Mouse (Mus musculus): ENCODE results near the gene Gsk3a.

The Gsk3a gene

DNA sequence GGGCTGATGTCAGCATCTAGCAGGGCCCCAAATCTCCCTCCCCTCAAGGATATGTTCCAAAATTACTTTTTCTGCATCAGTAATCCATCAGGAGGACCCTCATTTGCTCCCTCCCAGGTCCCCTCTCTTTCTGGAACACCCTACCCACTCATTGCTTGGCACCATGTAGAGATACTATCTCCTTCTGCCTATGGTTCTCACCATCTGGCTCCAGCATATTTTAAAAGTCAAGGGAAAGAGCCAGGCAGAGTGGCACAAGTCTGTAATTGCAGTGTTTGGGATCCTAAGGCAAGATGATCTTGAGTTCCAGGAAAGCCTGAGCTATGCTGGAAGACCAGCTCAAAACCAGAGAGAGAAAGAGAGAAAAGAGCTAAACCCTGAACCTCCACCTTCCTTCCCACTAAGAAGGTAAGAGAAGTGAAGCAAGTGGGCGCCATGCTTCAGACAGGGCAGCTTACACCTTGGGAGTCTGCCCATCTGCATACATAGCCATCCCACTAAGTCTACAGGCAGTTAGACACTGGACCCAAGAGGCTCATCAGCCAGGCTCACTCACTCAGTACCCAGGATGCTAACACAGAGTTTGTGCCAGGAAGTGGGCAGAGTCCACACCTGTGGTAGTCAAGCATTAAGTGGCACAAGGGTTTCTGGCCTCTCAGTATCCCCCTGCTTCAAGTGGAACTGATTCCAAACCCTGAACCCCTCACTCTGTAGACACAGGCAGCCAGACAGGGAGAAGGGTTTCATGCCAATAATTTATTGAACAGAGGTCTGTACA is 9.9 kb downstream of the Gsk3a start:
- ChIA-PET CTCF (interaction anchor here in 1 of 4 experiments (0.6 kb wide), 1 partner anchor 10 kb away, joined by 4 read pairs; the partner anchor contains the start of gene Gsk3a), POLR2A (interaction anchor here in 3 of 4 experiments (0.5 to 11.2 kb wide), 3 partner anchors 7 to 140 kb away, joined by 5 to 160 read pairs (median 51); partner anchors contain the start of gene Gsk3a (in 2 of the 3))

DNA sequence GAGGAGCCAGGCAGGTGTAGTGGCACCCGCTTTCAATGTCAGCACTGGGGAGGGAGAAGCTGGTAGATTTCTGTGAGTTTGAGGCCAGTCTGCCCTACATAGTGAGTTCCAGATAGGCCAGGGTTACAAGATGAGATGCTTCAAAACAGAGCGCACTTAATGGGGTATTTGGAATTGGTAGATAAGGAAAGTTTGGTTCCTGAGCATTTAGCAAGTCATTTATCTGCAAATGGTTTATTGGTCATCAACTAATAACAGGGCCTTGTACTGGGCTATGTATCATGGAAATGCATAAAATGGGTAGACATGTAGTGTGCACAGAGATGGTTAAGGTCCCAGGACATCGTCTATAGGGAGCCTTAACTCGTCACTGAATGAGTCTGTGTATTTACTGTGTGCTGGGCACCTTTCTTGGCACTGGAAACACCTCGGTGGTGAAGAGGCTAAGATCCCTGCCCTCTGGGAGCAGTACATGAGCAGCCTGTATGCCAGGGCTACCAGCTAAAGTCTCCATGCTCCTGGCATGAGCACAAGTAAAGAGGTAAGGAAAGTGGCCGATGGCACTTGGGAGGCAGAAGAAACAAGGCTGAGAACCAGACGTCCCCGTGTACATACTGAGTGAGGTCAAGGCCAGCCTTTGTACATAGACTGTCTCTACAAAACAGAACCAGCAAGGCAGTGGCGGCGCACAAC is 15.2 kb downstream of the Gsk3a start:
- CTCF ChIA-PET: interaction anchor here in 3 of 4 experiments (1.3 to 2.1 kb wide), 4 partner anchors 16 to 128 kb away, joined by 3 to 6 read pairs (median 4); no protein-coding TSS in a partner anchor
- POLR2A ChIA-PET: interaction anchor here in 3 of 4 experiments (0.6 to 11.2 kb wide), 13 partner anchors 11 to 328 kb away, joined by 3 to 160 read pairs (median 9); partner anchors contain the start of genes Gsk3a (in 2 of the 3), Cic (in 1 of the 3), Pafah1b3 (in 1 of the 3) and Pou2f2 (in 1 of the 3)

DNA sequence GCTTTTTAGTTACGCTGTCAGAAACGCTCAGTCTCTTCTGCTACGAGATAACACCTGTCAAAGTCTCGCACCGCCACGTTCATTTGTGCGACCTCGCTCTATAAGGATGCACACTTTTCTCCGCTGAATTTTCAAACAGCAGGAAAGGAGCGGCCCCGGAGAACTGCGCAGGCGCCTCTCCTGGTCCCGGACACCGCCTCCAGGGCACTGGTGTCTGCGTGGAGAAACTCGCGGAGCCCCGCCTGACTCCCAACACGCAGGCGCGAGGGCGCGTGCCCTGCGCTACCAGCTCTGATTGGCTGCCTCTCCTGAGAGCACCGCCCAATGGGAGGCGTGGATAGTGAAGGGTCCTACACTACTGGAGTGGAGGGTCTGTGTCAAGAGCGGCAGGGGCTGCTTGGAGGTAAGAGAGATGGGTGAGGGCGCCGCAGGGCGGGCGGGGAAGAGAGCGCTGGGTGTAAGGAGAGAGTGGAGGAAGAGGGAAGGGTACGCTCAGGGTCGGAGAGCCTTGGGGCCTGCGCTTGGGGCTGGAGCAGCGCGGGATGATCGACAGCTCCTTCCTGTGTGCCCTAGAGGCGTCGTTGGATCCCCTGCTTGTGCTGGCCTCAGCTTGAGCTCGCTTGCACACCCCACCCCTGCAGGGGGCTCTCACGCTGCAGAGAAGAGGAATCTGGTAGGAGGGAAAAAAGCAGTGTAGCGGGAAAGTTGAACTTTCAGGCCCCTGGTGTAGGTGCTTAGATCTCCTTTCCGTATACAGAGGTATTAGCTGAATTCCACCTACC is 16.4 kb downstream of the Gsk3a start, which contains the start of gene Zfp526:
TSS of gene Zfp526 (plus strand) at position 324 of the 782 bp plus-strand sequence.
- ChIA-PET POLR2A (interaction anchor here (0.6 to 11.2 kb wide), 55 partner anchors 8 to 327 kb away, joined by 3 to 160 read pairs (median 5); partner anchors contain the start of genes Cic (in 3 of the 4), Gsk3a (in 3 of the 4), Pafah1b3 (in 2 of the 4) and Megf8 (in 1 of the 4)), CTCF (interaction anchor here (0.5 to 3.6 kb wide), 17 partner anchors 17 to 506 kb away, joined by 3 to 10 read pairs (median 4); partner anchors contain the start of genes Pafah1b3 (in 2 of the 4) and Megf8 (in 1 of the 4))

DNA sequence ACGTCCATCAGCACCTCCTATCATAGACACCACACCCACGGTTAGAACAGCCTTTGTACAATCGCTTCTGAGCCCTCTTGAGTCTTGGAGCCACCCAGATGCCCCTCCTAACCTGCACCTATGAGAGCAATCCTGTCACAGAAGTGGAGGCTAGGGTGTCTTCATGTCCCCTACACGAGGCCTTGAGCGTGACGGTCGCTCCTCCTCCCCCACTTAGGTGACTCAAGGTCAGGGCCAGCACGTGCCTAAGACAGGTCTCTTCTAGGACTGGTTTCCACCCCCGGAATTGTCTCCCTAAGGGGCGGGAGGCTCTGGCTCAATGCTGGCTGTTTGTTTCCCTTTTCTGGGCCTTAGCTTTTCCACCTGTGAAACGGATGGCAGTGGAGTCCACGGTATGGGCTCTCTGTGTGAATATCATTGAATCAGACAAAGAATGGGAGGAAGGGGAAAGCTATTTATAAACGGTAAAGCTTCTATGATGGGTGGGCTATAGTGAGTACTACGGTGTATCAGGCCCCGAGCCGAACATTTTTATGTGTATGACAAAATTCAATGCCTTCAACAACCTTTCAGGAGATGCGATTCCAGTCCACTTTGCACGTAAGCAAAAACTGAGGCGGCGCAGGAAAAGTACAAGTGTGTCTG is 17.1 kb downstream of the Gsk3a start, which contains the start of gene Dedd2:
TSS of gene Dedd2 (minus strand) at position 159 of the 645 bp plus-strand sequence.
- POLR2A ChIA-PET: interaction anchor here (0.6 to 11.2 kb wide), 70 partner anchors 9 to 535 kb away, joined by 3 to 160 read pairs (median 4); partner anchors contain the start of genes Cic (in 3 of the 4), Gsk3a (in 3 of the 4), Megf8 (in 2 of the 4) and Pafah1b3 (in 2 of the 4)
- CTCF ChIA-PET: interaction anchor here in 3 of 4 experiments (0.6 to 3.6 kb wide), 16 partner anchors 12 to 499 kb away, joined by 3 to 10 read pairs (median 4); partner anchors contain the start of gene Pafah1b3 (in 2 of the 3)

DNA sequence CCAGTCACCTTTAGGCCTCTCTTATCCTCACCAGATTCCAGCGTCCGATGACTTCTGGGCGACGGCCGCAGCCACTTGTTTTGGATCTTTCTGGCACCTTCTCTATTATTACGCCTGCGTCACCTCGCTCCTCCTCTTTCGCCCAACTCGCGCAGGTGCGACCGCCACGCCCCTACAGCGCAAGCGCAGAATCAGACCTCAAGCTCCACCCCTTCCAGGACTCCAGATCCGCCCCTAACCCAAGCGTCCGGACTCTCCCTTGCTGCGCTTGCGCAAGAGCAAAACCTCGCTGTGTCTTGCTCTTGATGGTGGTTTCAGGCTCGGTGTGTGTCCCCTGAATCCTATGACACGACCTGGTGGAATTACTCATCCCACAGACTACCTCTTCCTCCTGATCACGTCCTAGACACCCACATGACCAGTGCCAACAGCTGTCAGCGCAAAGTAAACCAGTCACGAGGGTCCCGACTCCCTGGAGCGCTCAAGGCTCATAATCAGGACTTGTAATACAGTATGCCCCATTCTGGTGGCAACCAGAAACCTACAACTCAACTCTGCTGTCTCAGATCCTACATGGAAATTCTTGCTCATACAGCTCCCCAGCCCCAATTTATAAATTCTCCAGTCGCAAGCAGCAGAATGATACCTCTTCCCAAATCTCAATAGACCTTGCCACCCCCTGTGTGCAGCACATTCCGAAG is 17.7 kb downstream of the Gsk3a start:
- CTCF ChIA-PET: interaction anchor here in 3 of 4 experiments (0.6 to 3.6 kb wide), 13 partner anchors 13 to 500 kb away, joined by 3 to 10 read pairs (median 4); partner anchors contain the start of gene Pafah1b3 (in 1 of the 3)
- POLR2A ChIA-PET: interaction anchor here in 3 of 4 experiments (0.5 to 11.2 kb wide), 69 partner anchors 9 to 762 kb away, joined by 3 to 160 read pairs (median 4); partner anchors contain the start of genes Cic (in 3 of the 3), Gsk3a (in 3 of the 3), Megf8 (in 3 of the 3) and Pafah1b3 (in 3 of the 3)

DNA sequence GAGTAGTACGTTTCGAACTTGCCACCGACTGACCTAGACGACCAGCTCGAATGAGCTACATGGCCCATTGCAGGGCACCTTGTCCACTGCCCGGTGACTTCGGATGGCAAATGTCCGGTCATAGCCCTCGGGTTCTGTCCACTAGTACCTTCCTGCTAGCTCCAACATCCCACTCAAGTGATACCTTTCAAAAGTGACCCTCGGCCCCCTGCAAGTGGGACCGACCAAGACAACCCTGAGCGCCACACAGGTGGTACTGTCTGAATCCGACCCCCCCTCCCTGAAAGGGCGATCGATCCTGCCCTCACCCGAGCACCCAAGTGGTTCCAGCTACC is 18.3 kb downstream of the Gsk3a start:
- ChIA-PET POLR2A (interaction anchor here in 3 of 4 experiments (0.5 to 11.2 kb wide), 58 partner anchors 8 to 761 kb away, joined by 3 to 160 read pairs (median 4); partner anchors contain the start of genes Cic (in 3 of the 3), Gsk3a (in 3 of the 3), Megf8 (in 3 of the 3) and Pafah1b3 (in 3 of the 3)), CTCF (interaction anchor here in 3 of 4 experiments (0.5 to 3.6 kb wide), 11 partner anchors 13 to 501 kb away, joined by 3 to 10 read pairs (median 4); partner anchors contain the start of gene Pafah1b3 (in 1 of the 3))

DNA sequence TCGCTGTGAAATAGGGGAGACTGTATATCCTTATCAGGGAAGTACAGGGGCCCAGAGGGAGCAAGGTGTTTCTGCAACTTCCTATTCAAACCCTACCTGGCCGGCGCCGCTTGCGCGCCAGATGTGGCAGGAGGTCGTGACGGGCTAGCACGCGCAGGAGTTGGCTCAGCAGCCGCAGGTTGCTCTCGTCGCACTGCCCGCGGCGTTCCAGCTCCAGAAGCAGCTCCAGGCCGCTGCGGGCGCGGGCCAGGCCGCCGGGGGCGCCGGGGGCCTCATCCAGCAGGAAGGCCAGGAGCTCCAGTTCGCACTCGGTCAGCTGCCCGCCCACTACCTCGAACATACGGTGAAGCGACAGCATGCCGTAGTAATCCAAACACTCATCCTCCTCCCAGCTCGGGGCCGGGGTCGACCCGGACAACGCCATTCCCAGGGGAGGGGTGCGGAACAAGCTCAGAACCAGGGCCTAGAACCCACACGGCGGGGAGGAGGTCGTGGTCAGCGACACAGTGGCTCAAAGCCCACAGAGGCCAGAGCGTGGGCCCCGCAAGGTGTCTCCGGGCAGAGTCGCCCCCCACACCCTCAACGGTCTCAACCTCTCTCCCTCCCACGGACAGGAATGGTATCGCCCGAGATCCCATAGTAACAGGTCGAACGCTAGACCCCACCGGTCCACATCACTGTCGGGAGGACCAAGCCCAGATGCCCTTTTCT is 18.8 kb downstream of the Gsk3a start:
- ChIA-PET POLR2A (interaction anchor here (0.5 to 11.2 kb wide), 47 partner anchors 10 to 536 kb away, joined by 3 to 160 read pairs (median 5); partner anchors contain the start of genes Cic (in 3 of the 4), Gsk3a (in 3 of the 4), Pafah1b3 (in 3 of the 4) and Megf8 (in 2 of the 4)), CTCF (interaction anchor here in 3 of 4 experiments (0.5 to 3.6 kb wide), 10 partner anchors 19 to 193 kb away, joined by 3 to 10 read pairs (median 4); partner anchors contain the start of gene Gsk3a (in 1 of the 3))

DNA sequence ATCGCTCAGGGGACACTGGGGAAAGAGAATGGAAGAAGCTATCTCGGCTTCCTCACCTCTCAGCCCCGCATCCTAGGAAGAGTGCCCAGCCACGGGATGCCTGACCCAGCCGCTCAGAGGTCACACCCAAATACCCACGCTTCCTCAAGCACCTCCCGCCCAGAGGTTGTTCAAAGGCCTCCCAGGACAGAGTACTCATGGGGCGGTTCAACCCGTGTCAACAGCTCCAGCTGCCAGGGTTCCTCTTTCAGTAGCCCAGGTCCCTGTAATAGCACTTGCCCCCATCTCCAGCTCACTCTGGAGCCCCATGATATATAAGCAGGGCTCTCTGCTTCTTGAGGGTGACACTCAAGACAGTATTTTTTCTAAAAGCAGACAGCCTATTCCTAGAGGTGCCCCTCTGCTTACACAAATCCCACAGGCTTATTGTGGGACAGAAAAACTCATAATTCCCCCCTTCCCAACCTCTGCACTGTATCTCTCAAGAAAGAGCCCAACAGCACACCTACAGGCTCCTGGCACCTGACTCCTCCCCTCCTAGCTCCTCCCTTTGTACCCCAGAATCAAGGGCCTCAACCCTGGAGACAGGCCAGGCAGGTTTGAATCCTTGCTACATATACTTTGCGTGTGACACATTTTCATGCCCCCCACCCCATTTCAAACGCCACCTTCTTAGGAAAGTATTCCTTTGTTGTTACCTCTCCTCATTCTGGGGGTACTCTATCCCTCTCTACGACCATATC is 19.8 kb downstream of the Gsk3a start:
- CTCF ChIA-PET: interaction anchor here in 2 of 4 experiments (0.5 to 1.6 kb wide), 4 partner anchors 30 to 744 kb away, joined by 3 to 4 read pairs (median 3); no protein-coding TSS in a partner anchor

DNA sequence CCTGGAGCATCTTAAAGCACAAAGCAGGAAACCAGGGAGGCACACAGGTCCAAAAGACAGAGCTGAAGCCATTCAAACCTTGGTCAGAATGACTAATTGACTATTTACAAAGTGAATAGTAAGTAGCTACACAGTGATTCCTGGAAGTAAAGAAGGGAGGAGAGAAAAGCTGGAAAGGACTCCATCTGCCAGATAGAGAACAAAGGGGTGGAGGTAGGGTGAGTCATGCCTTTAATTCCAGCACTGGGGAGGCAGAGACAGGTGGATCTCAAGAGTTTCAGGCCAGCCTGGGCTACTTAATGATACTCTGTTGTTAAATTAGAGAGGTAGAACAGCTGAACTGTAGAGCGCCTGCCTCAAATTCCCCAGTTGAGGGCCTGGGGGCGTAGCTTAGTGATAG is 23.5 kb downstream of the Gsk3a start:
- ChIA-PET CTCF (interaction anchor here (0.6 to 1.9 kb wide), 12 partner anchors 10 to 188 kb away, joined by 3 to 11 read pairs (median 4); partner anchors contain the start of gene Pafah1b3 (in 1 of the 4)), POLR2A (interaction anchor here in 3 of 4 experiments (0.6 to 2.8 kb wide), 34 partner anchors 9 to 740 kb away, joined by 3 to 25 read pairs (median 3); partner anchors contain the start of genes Cic (in 2 of the 3), Gsk3a (in 2 of the 3) and Pafah1b3 (in 2 of the 3))

More for the DNA sequence above, 19.8 kb downstream of the Gsk3a start:
- POLR2A ChIA-PET: interaction anchor here in 3 of 4 experiments (0.9 to 11.2 kb wide), 13 partner anchors 9 to 104 kb away, joined by 3 to 160 read pairs (median 5); partner anchors contain the start of genes Cic (in 2 of the 3) and Gsk3a (in 2 of the 3)

DNA sequence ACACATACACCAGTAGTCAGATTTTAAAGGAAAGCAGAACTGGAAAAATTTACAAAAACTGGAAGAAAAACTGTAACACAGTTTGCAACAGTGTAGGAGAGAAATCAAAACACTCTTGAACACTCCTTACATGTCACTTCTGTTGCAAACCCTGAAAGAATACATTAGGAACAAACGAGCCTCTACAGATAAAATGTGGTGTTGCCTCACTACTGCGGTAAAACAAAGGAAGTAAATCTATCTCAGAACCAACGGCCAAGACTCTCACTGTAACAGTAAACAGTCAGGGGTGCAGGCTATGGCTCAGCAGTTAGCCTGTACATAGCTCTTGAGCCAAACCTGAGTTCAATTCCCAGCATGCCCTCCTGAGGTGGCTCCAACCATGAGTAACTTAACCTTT is 24.6 kb downstream of the Gsk3a start:
- ChIA-PET POLR2A (interaction anchor here in 1 of 4 experiments (0.7 to 2.8 kb wide), 8 partner anchors 9 to 65 kb away, joined by 3 to 25 read pairs (median 6); partner anchors contain the start of gene Gsk3a), CTCF (interaction anchor here in 1 of 4 experiments (0.6 to 1.9 kb wide), 3 partner anchors 9 to 25 kb away, joined by 3 to 11 read pairs (median 5); no protein-coding TSS in a partner anchor)

DNA sequence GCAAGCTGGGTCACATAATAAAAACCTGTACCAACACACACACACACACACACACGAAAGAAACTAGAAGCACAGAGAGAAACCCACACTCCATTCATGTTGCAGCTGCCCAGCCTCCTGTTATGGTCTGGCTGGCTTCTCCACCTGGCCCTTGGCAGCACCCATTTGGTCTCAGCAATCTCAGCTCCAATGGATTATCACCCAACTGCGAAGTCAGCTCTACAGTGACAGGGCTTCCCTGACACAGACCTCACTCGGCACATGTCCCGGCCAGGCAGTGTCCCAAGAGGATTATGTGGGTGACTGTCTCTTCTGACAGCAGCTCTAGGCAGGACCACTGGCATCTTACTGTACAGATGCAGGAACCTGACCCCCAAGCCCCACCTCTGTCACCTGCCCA is 27.2 kb downstream of the Gsk3a start:
- POLR2A ChIA-PET: interaction anchor here in 3 of 4 experiments (0.7 to 1.9 kb wide), 6 partner anchors 10 to 115 kb away, joined by 3 to 8 read pairs (median 4); partner anchors contain the start of genes Dedd2 (in 2 of the 3), Zfp526 (in 2 of the 3) and Gsk3a (in 1 of the 3)

DNA sequence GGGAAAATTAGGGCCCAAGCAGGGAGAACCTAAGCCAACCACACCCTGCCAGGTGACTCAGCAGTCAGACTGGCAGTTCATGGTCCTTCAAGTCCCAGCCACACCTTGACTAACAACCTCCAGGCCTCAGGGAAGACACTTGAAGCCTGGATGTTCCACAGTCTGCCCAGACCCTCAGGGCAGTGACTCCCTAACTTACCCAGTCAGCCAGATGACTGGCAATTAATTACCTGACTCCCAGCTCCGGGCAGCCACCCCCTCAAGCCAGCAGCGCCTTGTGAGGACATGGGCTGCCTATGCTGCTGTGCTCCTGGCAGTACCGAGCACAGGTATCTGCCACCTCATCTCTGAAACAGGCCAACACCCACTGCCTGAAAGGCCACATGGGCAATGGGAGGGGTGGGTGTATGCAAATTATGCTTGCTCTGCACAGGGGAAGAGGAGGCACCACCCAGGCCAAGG is 28.5 kb downstream of the Gsk3a start:
- ChIA-PET POLR2A (interaction anchor here (0.8 to 2.1 kb wide), 11 partner anchors 9 to 55 kb away, joined by 3 to 9 read pairs (median 4); partner anchors contain the start of genes Gsk3a (in 1 of the 4), Pou2f2 (in 1 of the 4) and Zfp526 (in 1 of the 4)), CTCF (interaction anchor here in 1 of 4 experiments (1.4 kb wide), 1 partner anchor 124 kb away, joined by 4 read pairs; no protein-coding TSS in a partner anchor)

More for the DNA sequence above, 27.2 kb downstream of the Gsk3a start:
- CTCF ChIA-PET: interaction anchor here in 1 of 4 experiments (1.1 kb wide), 1 partner anchor 104 kb away, joined by 3 read pairs; no protein-coding TSS in a partner anchor

DNA sequence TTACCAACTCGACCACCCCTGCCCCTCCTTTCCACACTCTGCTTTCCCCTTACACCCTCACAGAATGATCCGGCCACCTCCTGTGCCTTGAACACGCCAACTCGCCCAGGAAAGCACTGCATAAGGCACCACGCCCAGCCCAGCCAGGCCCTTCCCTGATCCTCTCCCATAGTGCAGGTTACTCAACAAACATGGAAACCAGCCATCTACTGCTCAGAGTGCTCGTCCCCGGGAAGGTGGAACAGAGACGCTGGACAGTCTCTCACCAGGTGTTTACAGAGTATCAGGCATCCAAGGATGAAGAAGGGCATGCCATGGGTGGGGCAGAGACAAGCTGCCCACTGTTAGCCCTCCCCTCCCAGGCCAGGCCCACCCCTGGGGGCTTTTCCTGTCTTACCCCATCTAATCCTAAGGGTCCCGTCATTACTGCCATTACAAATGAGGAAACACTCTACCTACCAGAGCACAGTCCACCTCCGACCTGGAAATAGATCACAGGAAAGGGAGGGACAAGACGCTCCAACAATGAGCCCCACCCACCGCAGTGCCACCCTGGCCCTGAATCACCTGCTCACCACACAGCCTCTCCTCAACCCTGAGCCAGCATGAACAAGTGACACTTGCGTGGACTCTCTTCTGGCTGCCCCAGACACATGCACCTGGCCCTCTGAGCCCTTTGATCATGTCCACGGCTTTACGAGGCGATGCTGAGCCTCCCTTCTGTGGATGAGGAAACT is 31.4 kb downstream of the Gsk3a start:
- POLR2A ChIA-PET: interaction anchor here in 3 of 4 experiments (0.5 to 1.6 kb wide), 13 partner anchors 8 to 620 kb away, joined by 3 to 9 read pairs (median 3); partner anchors contain the start of genes Zfp526 (in 2 of the 3), Dedd2 (in 1 of the 3) and Gsk3a (in 1 of the 3)

More for the DNA sequence above, 31.4 kb downstream of the Gsk3a start:
- CTCF ChIA-PET: interaction anchor here in 1 of 4 experiments (0.8 to 2.0 kb wide), 2 partner anchors 19 to 111 kb away, joined by 3 to 6 read pairs; partner anchors contain the start of gene Megf8
